Mouse (Mus musculus) neutrophil, adult 5-6 weeks (primary cell): Measurements from ENCODE around the gene Eif4b. TPM values are rescaled to one million over a fixed set of nuclear protein-coding genes. Genes with fewer than 3 reads are reported as not detected.

Experiments used
- ATAC-seq: fragments of 151-379, 151-347 bp; 2 replicates; pipeline ENCODE4 v1.8.0; 2017; ENCODE audit warnings: mild to moderate bottlenecking, moderate TSS enrichment; ENCODE audit not compliant: insufficient number of reproducible peaks, poor library complexity, low FRiP score, severe bottlenecking; ENCODE audit errors: extremely low read depth
- total RNA-seq: library from RNA; stranded (forward); fragments of 200-1000 nt; gene quantifications from 2 replicates; pipeline ENCODE4 v1.2.3, GENCODE M21; 2017

Eif4b gene
- 186 and 190 TPM in 2 replicates for total RNA-seq

DNA sequence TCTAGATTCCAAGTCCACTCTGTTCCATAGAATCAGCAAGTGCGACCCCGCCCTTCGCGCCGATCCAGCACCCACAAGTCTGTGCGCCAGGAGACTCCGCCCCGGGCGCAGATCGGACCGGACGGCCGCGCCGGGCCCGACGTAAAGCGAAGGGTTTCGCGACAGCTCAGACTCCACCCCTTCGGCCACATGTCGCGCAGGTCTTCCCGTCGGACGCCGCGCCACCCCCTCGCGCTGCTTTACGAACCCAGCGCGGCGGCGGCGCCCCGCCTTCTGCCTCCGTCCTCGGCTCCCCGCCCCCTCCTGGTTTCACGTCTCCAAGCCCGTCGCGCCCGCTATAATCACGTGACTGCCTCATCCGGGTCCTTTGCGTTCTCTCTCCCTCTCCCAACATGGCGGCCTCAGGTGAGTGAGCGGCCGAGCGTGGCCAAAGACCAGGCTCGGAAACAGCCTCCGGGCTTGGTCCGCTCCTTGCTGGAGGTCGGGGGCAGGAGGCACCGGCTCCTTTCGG lies at the start of gene Eif4b:
Gene Eif4b, plus strand, starts transcription at position 215 of the 511 bp plus-strand sequence.
- peak; percentile 93 for ATAC-seq

DNA sequence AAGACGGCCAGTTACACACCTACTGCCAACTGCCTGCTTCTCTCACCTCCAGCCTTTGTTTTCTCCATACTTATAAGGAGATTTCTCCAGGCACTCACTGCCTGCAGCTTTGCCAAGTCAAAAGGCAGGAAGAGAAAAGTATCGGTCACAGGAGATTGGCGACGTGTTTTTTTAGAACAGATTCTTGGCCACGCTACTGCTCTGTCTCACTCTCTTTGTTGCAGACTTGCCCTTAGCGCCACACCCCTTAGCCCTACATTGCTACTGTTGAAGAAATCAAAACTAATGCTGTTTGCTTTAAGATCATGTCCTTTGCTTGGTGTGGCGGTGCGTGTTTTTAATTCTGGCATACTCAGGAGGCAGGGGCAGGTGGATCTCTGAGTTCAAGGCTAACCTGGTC lies 49.7 kb upstream of the Eif4b start:
- ATAC-seq: no peak

DNA sequence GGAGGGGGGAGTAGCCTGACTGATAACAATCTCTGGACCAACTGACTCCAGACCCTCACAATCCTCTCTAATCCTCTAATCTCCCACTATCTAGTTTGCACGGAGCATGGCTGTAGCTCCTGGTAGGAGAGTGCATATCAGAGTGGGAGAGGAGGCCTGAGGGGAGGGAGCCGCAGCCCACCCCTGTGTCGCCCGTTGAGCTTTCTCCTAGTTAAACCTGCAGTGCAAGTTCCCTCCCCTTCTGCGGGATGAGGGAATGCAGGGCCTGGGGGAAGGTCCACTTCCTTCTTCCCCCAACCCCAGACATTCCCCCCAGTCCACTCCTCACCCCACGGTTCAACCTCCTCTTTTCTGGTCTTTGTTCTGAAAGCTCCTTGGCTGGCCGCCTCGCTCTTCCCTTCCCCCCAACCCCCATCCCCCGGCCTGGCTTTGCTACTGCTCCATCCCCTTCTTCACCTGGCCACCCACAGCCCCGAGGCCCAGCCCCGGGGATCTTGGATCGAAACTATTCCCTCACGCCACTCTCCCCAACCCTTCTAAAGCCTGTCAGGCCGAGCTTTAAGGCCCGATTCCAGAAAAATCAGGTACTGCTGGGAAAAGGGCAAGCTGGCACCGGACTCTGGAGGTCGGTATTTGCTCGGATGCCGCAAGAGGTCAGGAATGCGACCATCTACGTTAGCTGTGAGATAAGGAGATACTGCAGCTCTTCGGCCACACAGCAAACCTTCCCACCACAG lies 48.3 kb upstream of the Eif4b start:
- no peak for ATAC-seq

DNA sequence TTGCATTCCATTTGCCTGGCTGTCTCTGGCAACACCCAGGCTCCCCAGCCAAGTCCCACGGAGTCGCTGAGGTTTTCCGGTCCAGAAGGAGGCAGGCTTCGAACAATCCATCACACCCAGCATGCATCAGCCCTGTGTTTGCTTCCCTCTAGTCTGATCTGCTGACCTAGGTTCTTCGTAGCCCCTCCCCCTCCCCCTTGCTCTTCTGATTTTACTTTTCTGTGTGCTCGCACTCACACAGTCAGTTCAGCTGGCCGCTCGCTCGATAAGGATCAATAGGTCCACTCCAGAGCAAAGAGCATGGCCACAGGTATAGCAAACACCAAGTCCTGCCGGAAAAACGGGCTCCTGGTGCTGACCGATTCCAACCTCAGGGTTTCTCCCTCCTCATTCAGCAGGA lies 47.1 kb upstream of the Eif4b start:
- no peak for ATAC-seq

DNA sequence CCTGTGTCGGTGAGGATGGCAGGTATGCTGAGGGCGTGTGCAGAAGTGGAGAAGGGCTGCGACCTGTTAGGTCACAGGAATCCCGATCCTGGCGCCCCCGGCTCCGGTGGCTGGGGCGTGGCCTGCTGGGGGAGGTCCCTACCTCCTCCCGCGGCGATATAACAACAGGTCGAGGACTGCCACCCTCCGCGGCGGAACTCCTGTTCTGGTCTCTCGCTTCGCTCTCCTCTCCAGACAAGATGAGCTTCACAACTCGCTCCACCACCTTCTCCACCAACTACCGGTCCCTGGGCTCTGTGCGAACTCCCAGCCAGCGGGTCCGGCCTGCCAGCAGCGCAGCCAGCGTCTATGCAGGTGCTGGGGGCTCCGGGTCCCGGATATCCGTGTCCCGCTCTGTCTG lies 45.5 kb upstream of the Eif4b start, which contains the start of gene Krt18:
Gene Krt18, plus strand, starts transcription at position 141 of the 400 bp plus-strand sequence.
- ATAC-seq: no peak

DNA sequence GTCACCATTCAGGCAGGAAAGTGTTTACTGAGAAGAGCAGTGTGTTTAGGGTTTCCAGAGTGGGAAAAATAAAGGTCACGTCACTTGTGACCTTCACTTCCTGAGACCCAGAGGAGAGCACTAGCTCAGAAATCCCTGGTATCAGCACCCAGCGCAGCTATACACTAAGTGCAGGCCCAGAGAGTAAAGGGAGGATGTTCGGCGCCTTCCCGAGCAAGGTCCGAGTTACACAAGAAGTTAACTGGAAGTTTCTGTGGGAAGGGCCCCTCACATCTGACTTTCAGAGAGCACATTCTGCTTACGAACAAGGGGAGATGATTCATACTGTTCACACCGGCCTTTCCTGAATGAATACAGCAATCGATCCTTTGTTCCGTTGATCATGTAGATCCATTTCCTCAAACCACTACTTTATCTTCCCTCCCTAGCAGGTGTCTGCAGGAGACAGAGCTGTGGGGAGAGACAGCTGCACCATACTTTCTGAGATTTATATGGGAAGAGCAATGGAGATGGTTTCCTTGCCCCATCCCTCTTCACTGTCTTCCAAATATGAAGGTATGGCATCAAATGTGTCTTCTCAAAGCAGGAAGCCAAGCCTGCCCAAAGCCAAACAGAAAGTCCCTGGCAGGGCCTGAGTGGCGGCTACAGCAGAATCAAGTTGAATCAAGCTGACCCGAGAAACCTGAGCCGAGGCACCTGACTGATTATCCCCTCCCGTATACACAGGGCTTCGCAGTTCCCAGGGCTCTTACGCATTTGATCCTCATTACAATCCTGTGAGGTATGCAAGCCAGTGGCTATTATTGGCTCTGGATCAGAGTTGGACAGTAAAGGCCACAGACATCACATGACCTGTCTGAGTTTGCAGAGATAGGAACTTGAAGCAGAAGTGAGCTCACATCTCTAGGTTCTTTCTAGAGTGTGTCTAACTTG lies 39.2 kb upstream of the Eif4b start:
- ATAC-seq: no peak

DNA sequence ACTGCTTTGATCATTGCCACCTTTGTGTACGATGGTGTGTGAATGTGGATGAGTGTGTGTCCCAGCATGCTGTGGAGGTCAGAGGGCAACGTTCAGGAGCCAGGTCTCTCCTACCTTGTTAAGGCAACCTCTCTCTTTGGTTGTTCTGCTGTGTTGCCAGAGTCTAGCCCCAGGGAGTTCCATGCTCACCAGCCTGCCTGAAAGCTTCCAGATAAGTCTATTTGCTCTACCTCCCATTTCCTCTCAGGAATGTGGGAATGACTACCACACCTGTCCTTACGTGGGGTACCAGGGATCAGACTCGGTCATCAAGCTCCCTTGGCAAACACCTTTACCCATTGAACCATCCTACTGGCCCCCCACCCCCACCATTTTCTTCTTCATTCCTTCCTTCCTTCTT lies 33.3 kb upstream of the Eif4b start:
- no peak for ATAC-seq

DNA sequence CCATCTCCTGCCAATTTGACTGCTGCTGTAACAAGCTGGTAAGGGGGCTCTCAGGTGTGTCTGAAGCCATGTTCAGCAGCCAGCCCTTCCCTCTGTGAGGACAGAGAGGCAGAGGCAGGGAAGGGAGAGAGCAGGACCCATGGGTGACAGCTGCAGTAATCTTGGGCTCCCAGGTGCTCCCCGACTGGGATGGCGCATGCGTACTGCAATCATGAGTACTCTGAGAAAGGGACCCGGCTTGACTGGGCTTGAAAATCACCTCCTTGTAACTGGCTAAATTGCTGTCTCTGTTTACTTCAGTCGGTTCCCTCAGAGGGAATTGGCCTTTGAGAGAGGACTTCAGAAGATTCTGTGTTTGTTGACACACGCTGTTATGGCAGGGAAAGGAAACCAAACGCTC lies 31.6 kb upstream of the Eif4b start:
- no peak for ATAC-seq

DNA sequence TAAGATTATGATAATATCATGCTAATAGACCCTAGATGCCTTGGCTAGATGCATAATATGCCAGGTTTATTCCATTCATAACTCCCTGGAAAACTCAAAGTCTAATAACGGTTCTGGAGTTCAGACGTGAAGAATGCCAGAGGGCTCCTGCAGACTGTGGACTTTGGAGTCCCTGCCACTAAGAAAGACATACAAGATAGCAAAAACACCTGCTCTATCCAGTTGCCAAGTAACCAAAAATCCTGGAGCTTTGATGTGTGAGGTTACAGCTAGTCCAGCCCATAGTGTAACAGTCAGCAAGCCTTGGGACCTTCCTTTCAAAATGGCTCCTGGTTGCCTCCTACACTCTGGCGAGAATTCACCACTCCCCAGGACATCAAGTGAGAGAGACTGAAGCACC lies 28.8 kb upstream of the Eif4b start:
- ATAC-seq: no peak

DNA sequence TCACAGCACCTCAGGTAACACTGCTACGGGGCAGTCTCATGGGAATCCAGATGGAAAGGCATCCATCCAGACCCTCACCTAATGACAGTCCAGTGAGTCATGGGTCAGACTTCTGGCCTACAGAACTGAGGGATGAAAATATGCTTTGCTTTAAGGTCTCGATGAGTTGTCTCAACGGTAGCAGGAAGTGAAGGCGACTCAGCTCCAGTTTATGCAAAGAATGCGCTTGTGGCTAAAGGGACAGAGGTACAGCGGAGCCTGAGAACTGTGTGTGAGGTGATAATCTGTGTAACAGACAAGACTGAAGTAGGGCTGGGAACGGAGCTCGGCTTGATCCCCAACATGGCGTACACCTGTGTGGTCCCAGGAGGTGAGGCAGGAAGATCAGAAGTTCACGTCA lies 27.9 kb upstream of the Eif4b start:
- no peak for ATAC-seq

DNA sequence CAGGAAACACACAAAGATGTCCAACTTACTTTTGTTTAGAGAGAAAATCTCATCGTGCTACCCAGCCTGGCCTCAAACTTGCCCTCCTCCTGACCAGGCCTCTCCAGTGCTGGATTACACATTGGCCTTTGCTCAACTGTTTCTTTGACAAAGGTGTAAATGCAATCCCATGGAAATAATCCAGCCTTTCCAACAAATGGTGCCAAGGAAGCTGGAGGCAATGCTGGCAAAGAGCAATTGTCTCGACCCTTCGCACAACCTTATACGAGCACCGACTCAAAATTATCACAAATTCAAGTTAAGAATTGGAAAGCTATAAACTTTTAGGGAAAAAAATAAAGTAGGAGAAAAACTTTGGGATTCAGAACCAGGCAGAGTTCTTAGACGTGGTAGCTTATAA lies 25.6 kb upstream of the Eif4b start:
- no peak for ATAC-seq

DNA sequence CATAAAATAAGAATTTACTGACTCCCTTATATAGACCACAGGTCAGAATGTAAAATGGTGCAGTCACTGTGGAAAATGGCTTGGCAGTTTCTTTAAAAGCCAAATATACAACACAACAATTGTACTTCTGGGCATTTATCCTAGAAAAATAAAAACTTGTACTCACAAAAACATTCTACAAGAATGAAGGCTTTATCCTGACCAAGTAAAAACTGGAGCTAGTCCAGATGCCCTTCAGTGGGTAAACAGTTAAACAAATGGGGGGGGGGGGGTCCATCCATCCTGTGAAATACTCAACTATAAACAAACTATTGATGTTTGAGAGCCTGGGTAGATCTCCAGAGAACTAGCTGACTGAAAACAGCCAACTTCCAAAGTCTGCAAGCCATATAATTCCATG lies 23.7 kb upstream of the Eif4b start:
- ATAC-seq: no peak

DNA sequence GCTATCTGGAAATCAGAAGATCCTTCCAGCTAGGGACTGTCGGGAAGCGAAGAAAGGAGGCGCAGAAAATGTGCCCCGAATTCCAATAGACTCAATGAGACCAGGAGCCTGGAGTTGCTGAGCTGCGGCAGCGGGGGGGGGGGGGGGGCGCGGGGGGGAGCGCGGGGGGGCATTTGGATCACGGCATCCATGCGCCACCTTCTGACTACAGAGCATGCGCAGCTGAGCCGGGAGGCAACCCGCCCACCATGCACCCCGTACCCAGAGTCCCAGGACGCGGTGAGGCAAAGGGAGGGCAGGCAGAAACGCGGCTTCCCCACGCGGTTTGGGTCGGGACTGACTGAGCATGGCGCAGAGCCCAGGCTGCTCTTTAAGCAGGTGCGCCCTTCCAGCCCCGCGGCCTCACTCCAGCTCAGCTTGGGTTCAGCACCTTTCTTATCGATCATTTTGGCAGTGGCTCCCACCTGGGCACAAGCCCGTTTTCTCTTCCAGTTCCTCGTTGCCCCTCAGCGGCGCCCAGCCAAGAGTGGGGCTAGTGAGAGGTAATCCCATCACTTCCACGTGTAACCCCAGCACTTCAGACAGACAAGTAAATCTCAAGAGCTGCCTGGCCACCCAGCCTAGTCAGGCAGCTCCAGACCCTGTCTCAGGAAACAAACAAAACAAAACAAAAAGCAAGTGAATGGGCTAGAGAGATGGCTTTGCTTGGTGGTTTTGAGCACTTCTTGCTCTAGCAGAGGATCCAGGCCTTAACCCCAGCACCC lies 21.5 kb upstream of the Eif4b start:
- ATAC-seq: no peak

DNA sequence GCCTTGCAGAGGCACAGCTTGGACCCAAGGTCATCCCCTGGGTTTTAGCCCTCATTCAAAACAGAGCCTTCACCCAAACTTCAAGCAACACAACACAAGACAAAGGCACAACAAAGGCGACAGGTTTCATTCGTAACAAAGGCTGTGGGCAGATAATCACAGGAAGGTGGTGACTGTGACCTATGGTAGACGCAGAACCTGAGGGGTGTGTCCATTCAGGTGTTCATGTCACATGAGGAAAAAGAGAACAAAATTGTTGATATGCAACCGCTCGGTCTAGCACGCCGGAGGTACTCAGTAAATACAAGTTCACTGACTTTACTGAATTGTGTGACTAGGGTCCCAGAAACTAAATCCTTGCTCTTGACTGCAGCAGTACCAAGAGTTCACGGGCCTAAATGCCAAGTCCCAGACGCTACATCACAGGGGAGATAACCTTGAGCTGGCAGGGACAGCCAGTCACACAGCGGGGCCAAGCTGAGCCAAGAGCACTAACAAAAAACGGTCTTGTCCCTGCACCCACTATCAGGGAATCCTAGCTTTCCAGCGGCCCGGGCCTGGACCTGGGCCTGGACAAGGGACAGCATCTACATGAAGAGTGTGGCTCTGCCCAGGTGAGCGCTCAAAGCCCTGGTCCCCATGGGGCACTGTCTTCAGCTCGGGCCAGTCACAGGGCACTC lies 16.9 kb upstream of the Eif4b start:
- no peak for ATAC-seq

DNA sequence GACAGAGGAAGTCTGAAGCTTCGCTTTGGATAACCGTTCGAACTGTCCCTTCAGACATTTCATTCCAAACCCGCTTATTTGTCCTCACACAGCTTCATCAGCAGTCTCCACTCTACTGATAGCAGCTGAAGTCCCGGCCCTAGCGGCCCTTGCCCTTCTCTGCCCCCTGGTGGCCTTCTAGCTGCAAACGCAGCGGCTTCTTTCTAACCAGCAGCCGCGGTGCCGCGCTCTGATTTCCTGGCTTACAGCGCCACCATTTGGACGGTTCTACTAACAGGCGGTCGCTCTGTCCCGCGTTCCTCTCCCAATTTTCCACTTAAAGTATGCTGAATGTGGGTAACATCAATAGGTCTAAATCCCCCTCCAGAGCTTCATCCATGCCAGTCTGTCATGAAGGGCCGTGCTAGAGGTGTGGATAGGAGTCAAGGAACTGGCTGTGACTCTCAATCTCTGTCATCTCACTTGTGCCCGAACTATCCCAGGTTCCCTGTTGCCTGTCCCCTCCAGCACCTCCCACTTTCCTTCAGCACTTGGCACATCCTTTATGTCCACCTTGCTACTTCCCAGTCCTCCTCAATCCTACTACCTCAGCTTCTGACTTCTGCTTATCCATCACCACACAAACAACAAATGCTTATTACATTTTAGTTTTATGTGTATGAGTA lies 7.8 kb upstream of the Eif4b start:
- peak; percentile 91 for ATAC-seq

DNA sequence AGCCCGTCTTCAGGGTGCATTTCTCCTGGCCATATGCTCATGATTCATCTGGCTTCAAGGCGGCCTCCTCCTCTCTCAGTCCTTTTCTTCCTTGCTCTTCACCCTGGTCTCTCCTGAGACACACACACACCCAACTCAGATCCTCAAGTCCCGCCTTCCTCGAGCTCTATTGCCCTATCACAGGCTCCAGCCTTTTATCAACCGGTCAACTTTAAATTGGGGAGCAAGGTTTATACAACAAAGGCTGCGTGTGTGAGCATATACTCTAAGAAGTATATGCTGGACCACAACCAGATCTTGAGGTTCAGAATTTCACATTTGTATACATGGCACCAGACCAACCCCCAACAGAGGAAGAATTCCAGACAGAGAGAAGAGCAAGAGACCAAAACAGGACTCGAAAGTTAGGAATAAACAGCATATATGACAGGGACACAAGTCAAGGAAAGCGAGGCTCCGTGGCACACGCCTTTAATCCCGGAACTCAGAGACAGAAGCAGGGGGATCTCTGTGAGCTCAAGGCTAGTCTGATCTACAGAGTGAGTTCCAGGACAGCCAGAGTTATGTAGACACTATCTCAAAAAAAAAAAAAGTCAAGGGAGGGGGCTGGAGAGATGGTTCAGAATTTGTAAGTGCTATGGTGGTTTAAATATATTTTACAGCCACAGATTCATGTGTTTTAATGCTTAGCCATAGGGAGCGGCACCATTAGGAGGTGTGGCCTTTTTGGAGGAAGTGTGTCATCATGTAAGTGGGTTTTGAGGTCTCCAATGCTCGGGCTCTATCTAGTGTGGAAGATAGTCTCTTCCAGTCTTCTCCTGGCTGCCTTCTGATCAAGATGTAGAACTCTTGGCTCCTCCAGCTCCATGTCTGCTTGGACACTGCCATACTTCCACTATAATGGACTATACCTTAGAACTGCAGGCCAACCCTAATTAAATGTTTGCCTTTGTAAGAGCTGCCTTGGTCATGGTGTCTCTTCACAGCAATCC lies 2.8 kb upstream of the Eif4b start:
- ATAC-seq: no peak

DNA sequence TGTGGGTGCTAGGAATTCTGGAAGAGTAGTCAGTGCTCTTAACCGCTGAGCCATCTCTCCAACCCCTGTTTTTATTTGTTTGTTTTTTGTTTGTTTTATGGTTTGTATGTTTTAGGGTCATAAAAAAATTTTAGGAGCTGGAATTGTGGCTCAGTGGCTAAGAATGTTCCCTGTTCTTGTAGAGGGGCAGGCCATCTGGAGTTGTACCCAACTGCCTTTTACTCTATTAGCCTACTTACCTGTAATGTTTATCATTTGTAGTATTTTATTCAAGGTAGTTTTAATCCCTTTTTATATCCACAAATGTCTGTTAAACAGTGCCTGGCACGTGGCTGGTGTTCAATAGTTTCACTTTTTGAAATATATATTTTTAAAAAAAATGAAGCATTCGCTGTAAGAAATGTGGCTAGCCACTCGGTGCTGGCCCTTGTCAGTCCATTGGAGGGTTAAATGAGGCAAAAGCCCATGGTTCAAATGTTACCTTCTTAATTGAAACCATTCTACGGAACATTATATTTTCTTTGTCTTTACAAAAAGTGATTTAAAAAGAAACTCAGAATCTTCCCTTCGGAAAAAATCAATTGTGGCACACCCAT lies 512 bp upstream of the Eif4b start:
- ATAC-seq: no peak
